Mouse (Mus musculus) megakaryocyte, adult 5-6 weeks (primary cell): ENCODE results near the gene Ing5. TPM values are rescaled to one million over a fixed set of nuclear protein-coding genes. Genes with fewer than 3 reads are reported as not detected.
"Not testable (repeated sequence)": the region's sequence is repeated elsewhere in the genome, so short reads cannot be mapped to it uniquely, and the experiment has no call there.

Experiments
- ATAC-seq: 2 replicates; pipeline ENCODE4 v1.8.0; 2016; ENCODE audit warnings: mild to moderate bottlenecking, inconsistent platforms; ENCODE audit not compliant: poor library complexity, severe bottlenecking
- total RNA-seq, 2 experiments: library from RNA; stranded (forward) in 1 of 2; stranded (reverse) in 1 of 2; fragments of 153-499, 151-499 nt in 1 of 2; fragments of 221-1000, 200-1000 nt in 1 of 2; gene quantifications; 2 replicates each; pipeline versions ENCODE4 v1.2.3 to v1.2.4; 2015 to 2017

Gene Ing5
- total RNA-seq (2015) (8.3 and 11.1 TPM in 2 replicates), total RNA-seq (2017) (22.1 and 26.3 TPM in 2 replicates)

GRCm38 (mm10) chr1:93803556-93804507, at the start of gene Ing5:
TSS of gene Ing5 (plus strand) at chr1:93803965.
- ATAC-seq: peak; percentile 77

- peak; percentile 89 for ATAC-seq
These were observed 49.0 kb upstream of the Ing5 start, which contains the start of gene Thap4 for GRCm38 (mm10) chr1:93754573-93755290. TSS of gene Thap4 (minus strand) at chr1:93754864.

GRCm38 (mm10) chr1:93755291-93755610, 48.5 kb upstream of the Ing5 start:
- no peak for ATAC-seq

- no peak for ATAC-seq
These were observed 48.1 kb upstream of the Ing5 start for GRCm38 (mm10) chr1:93755618-93756017.

GRCm38 (mm10) chr1:93756154-93756553, 47.6 kb upstream of the Ing5 start:
- ATAC-seq: no peak

GRCm38 (mm10) chr1:93760076-93760475, 43.7 kb upstream of the Ing5 start:
- no peak for ATAC-seq

- not testable (repeated sequence) for ATAC-seq
These were observed 40.2 kb upstream of the Ing5 start for GRCm38 (mm10) chr1:93763531-93763930.

GRCm38 (mm10) chr1:93764871-93765591, 38.7 kb upstream of the Ing5 start:
- peak; percentile 70 for ATAC-seq

GRCm38 (mm10) chr1:93767600-93767999, 36.2 kb upstream of the Ing5 start:
- ATAC-seq: no peak

- ATAC-seq: no peak
These were observed 33.9 kb upstream of the Ing5 start for GRCm38 (mm10) chr1:93769901-93770300.

- no peak for ATAC-seq
These were observed 27.1 kb upstream of the Ing5 start for GRCm38 (mm10) chr1:93776686-93777085.

- ATAC-seq: no peak
These were observed 16.9 kb upstream of the Ing5 start for GRCm38 (mm10) chr1:93786912-93787311.

GRCm38 (mm10) chr1:93794526-93794925, 9.2 kb upstream of the Ing5 start:
- no peak for ATAC-seq

GRCm38 (mm10) chr1:93795886-93796285, 7.9 kb upstream of the Ing5 start:
- ATAC-seq: no peak

GRCm38 (mm10) chr1:93800670-93801503, 2.9 kb upstream of the Ing5 start:
- no peak for ATAC-seq

- peak; percentile 68 for ATAC-seq
These were observed 2.0 kb upstream of the Ing5 start, which contains the start of gene Dtymk for GRCm38 (mm10) chr1:93801741-93802238. TSS of gene Dtymk (minus strand) at chr1:93801934.

GRCm38 (mm10) chr1:93802771-93803170, 994 bp upstream of the Ing5 start:
- no peak for ATAC-seq

- no peak for ATAC-seq
These were observed 1.1 kb downstream of the Ing5 start for GRCm38 (mm10) chr1:93804818-93805217.

- ATAC-seq: no peak
These were observed 1.6 kb downstream of the Ing5 start for GRCm38 (mm10) chr1:93805221-93805951.
